Mouse (Mus musculus) CD4-positive naive resting alpha-beta T cell, adult 76 days (primary cell): ENCODE measurements around the gene Olfr780. TPM values are rescaled to one million over a fixed set of nuclear protein-coding genes. Genes with fewer than 3 reads are reported as not detected.

ENCODE experiments used
- total RNA-seq: library from RNA; stranded (reverse); gene quantifications from one replicate; pipeline ENCODE4 v1.2.4, GENCODE M21; 2023

Olfr780 gene
- not detected for total RNA-seq

DNA sequence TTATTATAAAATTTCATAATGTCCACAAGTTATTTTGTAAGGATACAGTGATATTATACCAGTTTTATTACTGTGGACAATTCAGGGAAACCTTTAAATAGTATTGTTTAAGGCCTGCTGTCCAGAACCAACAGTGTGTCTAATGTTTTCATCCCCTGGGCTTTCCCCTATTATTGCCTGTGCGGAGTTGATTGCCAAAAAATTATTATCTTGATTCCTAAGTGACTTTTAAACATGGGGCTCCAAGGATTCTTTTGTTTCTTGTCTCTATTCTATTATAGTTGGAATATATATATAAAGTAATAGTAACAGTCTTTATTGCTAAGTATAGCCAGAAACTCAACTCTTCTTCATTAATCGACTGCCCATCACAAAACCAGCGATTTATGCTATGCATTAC is at the start of gene Olfr780:
TSS of gene Olfr780 (plus strand) at position 301 of the 400 bp plus-strand sequence.

GRCm38 (mm10) chr10:129271081-129271535 is 46.8 kb upstream of the Olfr780 start, which contains the start of gene Olfr777:
Olfr777 (minus strand) TSS chr10:129271485.

DNA sequence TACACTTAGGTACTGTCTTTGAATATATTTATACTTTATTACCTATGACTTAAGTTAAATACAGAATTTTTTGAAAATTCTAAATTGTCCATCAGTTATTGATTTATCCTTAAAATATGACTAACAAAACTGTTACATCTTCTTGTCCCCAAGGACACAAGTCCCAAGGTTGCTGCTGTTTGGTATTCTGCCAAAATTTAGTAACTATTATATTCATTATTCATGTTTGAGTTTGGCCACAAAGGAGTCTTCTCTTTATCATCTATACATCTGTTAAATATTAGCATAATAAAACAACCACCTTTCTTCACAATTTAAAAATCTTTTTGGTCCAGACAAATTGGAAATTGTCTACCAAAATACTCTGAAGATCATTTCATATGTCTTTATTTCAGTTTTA is 10.6 kb downstream of the Olfr780 start, which contains the start of gene Olfr781:
TSS of gene Olfr781 (plus strand) at position 301 of the 400 bp plus-strand sequence.

DNA sequence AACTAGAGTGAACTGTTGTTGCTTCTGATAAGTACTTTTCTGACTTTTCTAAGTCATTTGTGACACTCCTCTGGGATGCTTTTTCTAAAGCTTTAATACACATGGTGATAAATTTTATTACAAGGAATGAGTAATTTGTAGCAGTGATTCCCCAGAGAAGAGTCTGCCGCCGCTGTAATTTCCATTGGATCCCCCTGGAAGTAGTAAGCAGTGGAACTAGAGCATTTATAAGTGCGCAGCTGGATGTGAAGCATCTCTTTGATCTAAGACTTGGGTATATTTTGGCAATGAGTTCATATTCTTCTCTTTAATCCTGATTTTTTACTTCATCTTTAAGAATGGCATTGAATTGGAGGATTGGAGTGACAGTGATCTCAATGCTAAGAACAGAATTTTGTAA is 30.6 kb downstream of the Olfr780 start, which contains the start of gene Olfr782:
TSS of gene Olfr782 (plus strand) at position 301 of the 400 bp plus-strand sequence.

Other genes starting within 250 kb of the Olfr780 start
- not detected for gene Olfr766-ps1, start 249.1 kb upstream of the Olfr780 start, total RNA-seq
- not detected for gene Olfr767, start 235.2 kb upstream of the Olfr780 start, total RNA-seq
- not detected for gene Olfr768, start 218.7 kb upstream of the Olfr780 start, total RNA-seq
- not detected for gene Olfr769, start 200.3 kb upstream of the Olfr780 start, total RNA-seq
- gene Olfr770, start 179.1 kb upstream of the Olfr780 start, total RNA-seq: not detected
- gene Olfr771, start 153.4 kb upstream of the Olfr780 start, total RNA-seq: not detected
- not detected for gene Olfr772, start 140.2 kb upstream of the Olfr780 start, total RNA-seq
- gene Olfr773, start 130.7 kb upstream of the Olfr780 start, total RNA-seq: not detected
- not detected for gene Olfr774, start 81.9 kb upstream of the Olfr780 start, total RNA-seq
- gene Olfr775, start 69.7 kb upstream of the Olfr780 start, total RNA-seq: not detected
- gene Olfr776, start 59.0 kb upstream of the Olfr780 start, total RNA-seq: not detected
- gene Olfr777, start 46.6 kb upstream of the Olfr780 start, total RNA-seq: not detected
- gene Olfr781, start 10.7 kb downstream of the Olfr780 start, total RNA-seq: not detected
- not detected for gene Olfr782, start 30.7 kb downstream of the Olfr780 start, total RNA-seq
- gene Olfr784, start 66.0 kb downstream of the Olfr780 start, total RNA-seq: not detected
- not detected for gene Olfr785, start 87.3 kb downstream of the Olfr780 start, total RNA-seq
- gene Olfr786, start 109.2 kb downstream of the Olfr780 start, total RNA-seq: not detected
- not detected for gene Olfr787, start 143.7 kb downstream of the Olfr780 start, total RNA-seq
- gene Olfr788, start 152.9 kb downstream of the Olfr780 start, total RNA-seq: not detected
- gene Olfr789, start 166.6 kb downstream of the Olfr780 start, total RNA-seq: not detected
- not detected for gene Olfr790, start 180.4 kb downstream of the Olfr780 start, total RNA-seq
- not detected for gene Olfr791, start 203.7 kb downstream of the Olfr780 start, total RNA-seq
- not detected for gene Olfr792, start 221.0 kb downstream of the Olfr780 start, total RNA-seq
- not detected for gene Olfr794, start 249.5 kb downstream of the Olfr780 start, total RNA-seq